Mouse (Mus musculus) megakaryocyte-erythroid progenitor cell, adult 5 weeks (primary cell): Measurements from ENCODE around the gene Moap1. TPM values are rescaled to one million over a fixed set of nuclear protein-coding genes. Genes with fewer than 3 reads are reported as not detected.

Source experiments
- polyA plus RNA-seq: library from polyadenylated mRNA; stranded (reverse); fragments of >175 nt; gene quantifications from 2 replicates; pipeline ENCODE4 v1.2.3, GENCODE M21; 2012

The Moap1 gene
- 2.3 and 2.6 TPM in 2 replicates for polyA plus RNA-seq

DNA sequence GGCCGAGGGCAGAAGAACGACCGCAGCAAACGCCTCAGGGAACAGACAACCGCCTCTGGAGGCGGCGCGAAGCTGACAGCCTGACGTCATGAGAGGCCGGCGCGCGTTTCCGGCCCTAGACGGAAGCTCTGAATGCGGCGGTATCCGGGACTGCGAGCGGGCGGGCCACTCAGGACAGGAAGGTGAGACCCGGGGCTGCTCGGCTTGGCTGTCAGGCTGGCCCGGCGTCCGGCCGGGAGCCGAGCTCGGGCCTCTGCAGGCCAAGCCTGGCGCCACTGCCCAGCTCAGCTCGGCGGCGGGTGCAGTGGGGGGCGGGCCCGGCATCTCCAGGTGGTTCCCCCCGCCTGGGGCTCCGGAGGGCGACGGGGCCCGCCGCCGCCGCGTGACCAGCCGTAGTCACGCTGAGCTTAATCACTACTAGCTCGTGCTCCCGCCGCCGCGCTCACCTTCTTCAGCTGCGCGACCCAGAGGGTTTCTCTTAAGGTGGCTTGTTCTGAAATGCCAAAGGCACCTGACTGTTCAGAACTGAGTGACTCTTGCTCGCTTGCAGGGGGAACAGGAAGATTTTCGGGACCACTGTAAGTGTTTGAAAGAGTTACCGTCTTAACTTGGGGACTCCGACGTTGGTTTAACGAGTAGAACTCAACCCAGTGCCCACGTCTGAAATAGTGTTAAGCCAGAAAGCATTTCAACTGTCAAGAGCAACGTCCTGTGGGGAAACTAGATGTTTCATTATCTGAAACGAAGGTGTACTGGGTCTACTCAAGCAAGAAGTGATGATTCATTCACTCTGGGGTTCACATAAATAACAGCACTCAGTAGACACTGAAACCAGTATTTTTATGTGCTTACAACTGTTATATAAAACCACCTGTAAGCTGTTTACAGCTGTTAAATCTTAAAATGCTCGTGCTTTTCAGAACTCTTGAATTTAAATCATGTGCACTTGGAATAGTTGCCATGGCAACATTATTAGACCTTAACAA is at the start of gene Moap1, which contains the start of gene Tmem251:
Gene Moap1, minus strand, starts transcription at position 73 of the 986 bp plus-strand sequence.
Gene Tmem251, plus strand, starts transcription at position 174 of the 986 bp plus-strand sequence.

DNA sequence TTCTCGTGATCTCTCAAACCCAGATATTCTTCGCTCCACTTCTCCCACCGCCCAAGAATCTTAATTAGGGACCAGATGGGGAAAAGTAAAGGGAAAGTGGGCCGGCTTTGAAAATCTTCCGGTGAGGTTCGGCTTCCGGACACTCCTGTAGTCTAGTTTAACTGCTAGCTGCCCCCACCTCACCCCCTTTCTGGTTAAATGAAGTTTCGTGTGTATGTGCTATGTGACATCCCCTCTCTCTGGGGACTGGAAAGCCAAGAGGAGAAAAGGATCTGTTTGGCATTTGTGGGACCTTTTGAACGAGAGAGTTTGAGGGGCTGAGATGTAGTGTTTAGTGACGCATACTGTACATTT is 14.9 kb upstream of the Moap1 start, which contains the start of gene Gm20604:
Gene Gm20604, minus strand, starts transcription at position 270 of the 354 bp plus-strand sequence.

DNA sequence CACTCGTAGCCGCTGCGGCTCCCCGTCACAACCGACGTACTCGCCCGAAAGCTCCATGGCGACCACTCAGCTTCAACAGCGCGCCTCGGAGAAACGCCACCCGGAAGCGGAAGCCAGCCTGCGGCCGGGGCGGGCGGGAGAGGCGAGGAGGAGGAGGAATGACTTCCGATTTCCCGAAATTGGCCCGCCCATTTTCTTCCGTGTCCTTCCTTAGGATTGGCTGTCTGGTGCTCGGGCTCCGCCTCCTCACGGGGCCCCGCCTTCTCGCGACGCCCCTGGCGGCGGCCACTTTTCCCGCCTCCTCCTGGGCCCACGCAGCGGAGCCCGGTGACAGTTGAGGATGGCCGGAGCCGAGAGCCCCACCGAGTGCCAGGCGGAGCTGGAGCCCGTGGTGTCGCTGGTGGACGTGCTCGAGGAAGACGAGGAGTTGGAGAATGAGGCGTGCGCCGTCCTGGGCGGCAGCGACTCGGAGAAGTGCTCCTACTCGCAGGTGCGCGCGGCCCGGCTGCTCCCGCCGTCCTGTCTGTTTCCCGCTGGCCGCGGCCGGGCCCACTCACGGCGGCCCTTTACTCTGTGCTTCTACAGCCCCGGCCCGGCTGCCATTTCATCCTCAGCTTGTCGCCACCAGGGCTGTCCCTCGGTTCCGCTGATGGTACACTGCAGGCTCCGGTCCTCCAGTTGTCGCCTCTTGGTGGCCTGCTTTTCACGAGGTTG is 14.4 kb upstream of the Moap1 start, which contains the start of the genes Gm28051, Gon7 and Ubr7:
Gene Gm28051, minus strand, starts transcription at position 77 of the 714 bp plus-strand sequence.
Gene Gon7, minus strand, starts transcription at position 115 of the 714 bp plus-strand sequence.
Gene Ubr7, plus strand, starts transcription at position 279 of the 714 bp plus-strand sequence.

DNA sequence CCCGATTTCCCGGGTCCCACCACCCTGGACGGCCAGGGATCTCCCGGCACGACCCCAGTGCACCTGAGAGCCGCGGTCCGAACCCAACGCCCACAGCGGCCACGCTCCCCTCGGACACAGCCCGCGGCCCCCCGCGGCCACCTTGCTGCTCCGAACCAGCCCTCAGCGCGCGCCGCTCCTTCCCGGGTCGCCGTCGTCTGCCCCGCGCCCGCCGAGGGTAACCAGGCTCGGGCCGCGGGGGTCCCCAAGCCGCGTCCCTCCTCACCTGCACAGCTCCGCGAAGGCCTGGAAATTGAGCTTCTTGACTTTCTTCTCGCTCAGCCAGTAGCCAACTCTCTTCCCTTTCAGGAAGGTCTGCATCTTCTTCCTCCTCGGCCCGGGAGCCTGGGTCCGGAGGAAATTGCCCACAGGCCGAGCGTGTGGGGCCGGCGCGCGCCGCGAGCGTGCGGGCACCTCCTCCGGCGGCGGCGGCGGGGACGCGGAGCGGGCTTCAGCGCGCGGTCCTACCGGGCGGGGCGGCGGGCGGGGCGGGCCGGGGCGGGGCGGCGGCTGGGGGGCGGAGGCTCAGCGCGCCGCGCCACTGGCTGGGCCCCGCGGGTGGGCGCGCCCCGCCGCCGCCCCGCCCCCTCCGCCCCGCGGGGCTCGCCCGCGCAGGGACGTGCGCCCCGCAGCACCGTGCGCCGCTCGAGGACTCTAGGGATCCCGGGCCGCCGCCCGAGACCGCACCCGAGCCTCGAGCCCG is 38.8 kb downstream of the Moap1 start, which contains the start of gene Itpk1:
Gene Itpk1, minus strand, starts transcription at position 474 of the 742 bp plus-strand sequence.

Other genes with a start within 250 kb of the Moap1 start
- 0.14 and 0.23 TPM in 2 replicates for gene Chga, start 188.7 kb downstream of the Moap1 start, polyA plus RNA-seq
- gene Itpk1, start 38.7 kb downstream of the Moap1 start, polyA plus RNA-seq, result 38.1 and 45.0 TPM in 2 replicates
- 1.9 and 2.5 TPM in 2 replicates for gene Tmem251, start 101 bp upstream of the Moap1 start, polyA plus RNA-seq
- gene Gm28051, start 14.1 kb upstream of the Moap1 start, polyA plus RNA-seq, result 2.5 TPM in 1 of 2 replicates, not detected in the other
- 19.3 and 26.9 TPM in 2 replicates for gene Gon7, start 14.1 kb upstream of the Moap1 start, polyA plus RNA-seq
- 18.5 and 21.5 TPM in 2 replicates for gene Ubr7, start 14.3 kb upstream of the Moap1 start, polyA plus RNA-seq
- gene Gm20604, start 15.0 kb upstream of the Moap1 start, polyA plus RNA-seq, result 2.3 and 2.7 TPM in 2 replicates
- gene Btbd7, start 134.8 kb upstream of the Moap1 start, polyA plus RNA-seq, result 2.5 and 2.7 TPM in 2 replicates
- gene Cox8c, start 155.7 kb upstream of the Moap1 start, polyA plus RNA-seq, result not detected in 2 replicates
- 0.04 TPM in 1 of 2 replicates, not detected in the other for gene Unc79, start 205.2 kb upstream of the Moap1 start, polyA plus RNA-seq